Mouse (Mus musculus): ENCODE data around the gene Ablim2. TPM values are rescaled to one million over a fixed set of nuclear protein-coding genes. Genes with fewer than 3 reads are reported as not detected.

Ablim2 gene
- polyA plus RNA-seq, 1 experiment = 5.8 TPM

GRCm38 (mm10) chr5:35916666-35917065 lies 159.0 kb downstream of the Ablim2 start:
- no peak for DNase-seq
- Histone ChIP-seq H3K36me3 (ENCODE audit: control insufficient read depth, insufficient read depth, low read length) (no peaks in the 10 kb centered on the region), H3K4me3 (ENCODE audit: insufficient read depth, low read depth, low read length) (no peak overlapping the region), H3K27ac (ENCODE audit: insufficient read depth, low read depth, low read length) (no peak overlapping the region), H3K27me3 (replicated peaks; ENCODE audit: control insufficient read depth, insufficient read depth, low read length) (no peaks in the 10 kb centered on the region), H3K4me1 (ENCODE audit: control insufficient read depth, insufficient read depth, low read length) (peaks cover 12% of the 10 kb centered on the region)
- TF ChIP-seq POLR2A (IDR thresholded peaks at IDR 0.05; ENCODE audit: low read depth, low read length) = no peak
- TF ChIP-seq CTCF (conservative IDR thresholded peaks at IDR 0.05; ENCODE audit: insufficient read depth, insufficient read length, low read depth, low read length) = no peak
- WGBS = 67% methylated on average over 5 of the region's 5 CpGs

- WGBS = 53% methylated on average over 8 of the region's 8 CpGs
Measured at GRCm38 (mm10) chr5:35918387-35918786, 160.7 kb downstream of the Ablim2 start.

DNA sequence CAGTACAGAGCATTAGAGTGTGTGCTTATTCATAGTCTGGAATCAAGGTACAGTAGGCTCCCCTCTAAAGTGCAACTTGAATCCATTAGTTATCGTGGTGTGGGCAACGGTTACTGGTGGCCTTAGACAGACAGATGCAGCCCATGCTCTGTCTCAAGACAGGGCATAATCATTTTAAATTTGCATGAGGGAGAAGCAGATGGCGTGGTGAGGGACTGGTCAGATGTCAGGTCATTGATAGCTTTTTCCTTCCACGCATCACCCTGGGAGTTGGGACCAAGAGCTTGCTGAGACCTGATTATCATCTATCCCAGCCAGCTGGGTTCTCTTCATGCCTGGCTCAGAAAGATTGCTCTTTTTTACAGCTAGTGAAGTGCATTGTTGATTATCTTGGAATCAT lies 162.4 kb downstream of the Ablim2 start:
- TF ChIP-seq CTCF (conservative IDR thresholded peaks at IDR 0.05; ENCODE audit: insufficient read depth, insufficient read length, low read depth, low read length) = no peak
- no peak for TF ChIP-seq POLR2A (IDR thresholded peaks at IDR 0.05; ENCODE audit: low read depth, low read length)
- Histone ChIP-seq H3K36me3 (ENCODE audit: control insufficient read depth, insufficient read depth, low read length) (no peaks in the 10 kb centered on the region), H3K4me3 (ENCODE audit: insufficient read depth, low read depth, low read length) (no peak overlapping the region), H3K4me1 (ENCODE audit: control insufficient read depth, insufficient read depth, low read length) (peaks cover 16% of the 10 kb centered on the region), H3K27ac (ENCODE audit: insufficient read depth, low read depth, low read length) (no peak overlapping the region), H3K27me3 (replicated peaks; ENCODE audit: control insufficient read depth, insufficient read depth, low read length) (no peaks in the 10 kb centered on the region)
- 78% methylated on average over 4 of the region's 4 CpGs for WGBS
- DNase-seq = no peak

More at GRCm38 (mm10) chr5:35918387-35918786, 160.7 kb downstream of the Ablim2 start:
- Histone ChIP-seq H3K27ac (ENCODE audit: insufficient read depth, low read depth, low read length) (no peak overlapping the region), H3K4me3 (ENCODE audit: insufficient read depth, low read depth, low read length) (no peak overlapping the region), H3K36me3 (ENCODE audit: control insufficient read depth, insufficient read depth, low read length) (no peaks in the 10 kb centered on the region), H3K4me1 (ENCODE audit: control insufficient read depth, insufficient read depth, low read length) (peaks cover 16% of the 10 kb centered on the region), H3K27me3 (replicated peaks; ENCODE audit: control insufficient read depth, insufficient read depth, low read length) (no peaks in the 10 kb centered on the region)
- DNase-seq = no peak
- no peak for TF ChIP-seq POLR2A (IDR thresholded peaks at IDR 0.05; ENCODE audit: low read depth, low read length)
- TF ChIP-seq CTCF (conservative IDR thresholded peaks at IDR 0.05; ENCODE audit: insufficient read depth, insufficient read length, low read depth, low read length) = no peak

DNA sequence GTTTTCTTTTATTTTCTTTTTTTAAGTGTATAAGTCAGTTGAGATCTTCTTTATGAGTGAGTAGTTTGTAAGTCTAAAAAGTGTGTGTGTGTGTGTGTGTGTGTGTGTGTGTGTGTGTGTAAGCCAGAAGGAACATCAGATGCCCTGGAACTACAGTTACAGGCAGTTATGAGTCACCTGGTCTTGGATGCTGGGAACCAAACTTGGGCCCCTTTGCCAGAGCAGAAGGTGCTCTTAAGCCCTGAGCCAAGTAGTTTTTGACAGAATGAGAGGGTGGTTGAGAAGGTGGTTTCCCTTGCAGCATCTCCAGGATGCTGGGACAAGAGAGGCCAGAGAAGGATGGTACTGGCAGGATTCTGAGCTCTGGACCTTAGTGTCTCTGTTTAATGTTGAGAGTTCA lies 162.9 kb downstream of the Ablim2 start:
- Histone ChIP-seq H3K27ac (ENCODE audit: insufficient read depth, low read depth, low read length) (no peak overlapping the region), H3K4me3 (ENCODE audit: insufficient read depth, low read depth, low read length) (no peak overlapping the region), H3K36me3 (ENCODE audit: control insufficient read depth, insufficient read depth, low read length) (no peaks in the 10 kb centered on the region), H3K4me1 (ENCODE audit: control insufficient read depth, insufficient read depth, low read length) (peaks cover 16% of the 10 kb centered on the region), H3K27me3 (replicated peaks; ENCODE audit: control insufficient read depth, insufficient read depth, low read length) (no peaks in the 10 kb centered on the region)
- DNase-seq = no peak
- TF ChIP-seq CTCF (conservative IDR thresholded peaks at IDR 0.05; ENCODE audit: insufficient read depth, insufficient read length, low read depth, low read length) (no peak), POLR2A (IDR thresholded peaks at IDR 0.05; ENCODE audit: low read depth, low read length) (no peak)

DNA sequence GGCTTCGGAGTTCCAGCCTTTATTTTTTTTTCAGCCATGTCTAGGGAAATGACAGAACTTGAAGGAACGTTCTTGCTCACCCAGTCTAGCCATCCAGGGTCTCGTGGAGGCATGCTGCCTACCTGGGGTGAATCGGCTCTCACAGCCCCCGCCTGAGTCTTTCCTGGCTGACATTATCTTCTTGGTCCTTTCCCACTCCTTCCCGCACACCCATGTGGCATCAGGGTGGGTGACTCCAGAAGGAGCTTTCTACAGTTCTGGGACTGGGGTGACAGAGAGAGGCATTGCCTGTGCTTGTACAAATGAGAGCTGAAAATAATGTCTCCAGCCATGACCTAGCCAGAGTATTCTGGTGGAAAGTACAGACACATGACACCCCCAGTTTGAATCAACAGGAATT lies 163.5 kb downstream of the Ablim2 start:
- H3K27me3 ChIP-seq (replicated peaks; ENCODE audit: control insufficient read depth, insufficient read depth, low read length) = no peaks in the 10 kb centered on the region
- peak overlapping the region; percentile 62 for H3K27ac ChIP-seq (ENCODE audit: insufficient read depth, low read depth, low read length)
- no peaks in the 10 kb centered on the region for H3K36me3 ChIP-seq (ENCODE audit: control insufficient read depth, insufficient read depth, low read length)
- no peak for DNase-seq
- no peak overlapping the region for H3K4me3 ChIP-seq (ENCODE audit: insufficient read depth, low read depth, low read length)
- H3K4me1 ChIP-seq (ENCODE audit: control insufficient read depth, insufficient read depth, low read length) = peaks cover 16% of the 10 kb centered on the region
- 72% methylated on average over 6 of the region's 6 CpGs for WGBS
- TF ChIP-seq POLR2A (IDR thresholded peaks at IDR 0.05; ENCODE audit: low read depth, low read length) (no peak), CTCF (conservative IDR thresholded peaks at IDR 0.05; ENCODE audit: insufficient read depth, insufficient read length, low read depth, low read length) (no peak)

- H3K4me1 ChIP-seq (ENCODE audit: control insufficient read depth, insufficient read depth, low read length) = peaks cover 16% of the 10 kb centered on the region
- H3K27ac ChIP-seq (ENCODE audit: insufficient read depth, low read depth, low read length) = peak overlapping the region; percentile 62
- 44% methylated on average over 10 of the region's 10 CpGs for WGBS
- no peaks in the 10 kb centered on the region for H3K36me3 ChIP-seq (ENCODE audit: control insufficient read depth, insufficient read depth, low read length)
- H3K27me3 ChIP-seq (replicated peaks; ENCODE audit: control insufficient read depth, insufficient read depth, low read length) = no peaks in the 10 kb centered on the region
- DNase-seq = peak; percentile 55
- TF ChIP-seq CTCF (conservative IDR thresholded peaks at IDR 0.05; ENCODE audit: insufficient read depth, insufficient read length, low read depth, low read length) = no peak
- TF ChIP-seq POLR2A (IDR thresholded peaks at IDR 0.05; ENCODE audit: low read depth, low read length) = no peak
- no peak overlapping the region for H3K4me3 ChIP-seq (ENCODE audit: insufficient read depth, low read depth, low read length)
Measured at GRCm38 (mm10) chr5:35921595-35922254, 164.0 kb downstream of the Ablim2 start.

GRCm38 (mm10) chr5:35923448-35923847 lies 165.8 kb downstream of the Ablim2 start:
- Histone ChIP-seq H3K4me1 (ENCODE audit: control insufficient read depth, insufficient read depth, low read length) (peaks cover 12% of the 10 kb centered on the region), H3K27ac (ENCODE audit: insufficient read depth, low read depth, low read length) (no peak overlapping the region)

More at GRCm38 (mm10) chr5:35923448-35923847, 165.8 kb downstream of the Ablim2 start:
- DNase-seq = no peak
- no peak overlapping the region for H3K4me3 ChIP-seq (ENCODE audit: insufficient read depth, low read depth, low read length)
- H3K27me3 ChIP-seq (replicated peaks; ENCODE audit: control insufficient read depth, insufficient read depth, low read length) = no peaks in the 10 kb centered on the region
- no peak for TF ChIP-seq POLR2A (IDR thresholded peaks at IDR 0.05; ENCODE audit: low read depth, low read length)
- no peak for TF ChIP-seq CTCF (conservative IDR thresholded peaks at IDR 0.05; ENCODE audit: insufficient read depth, insufficient read length, low read depth, low read length)
- 81% methylated on average over 6 of the region's 6 CpGs for WGBS
- H3K36me3 ChIP-seq (ENCODE audit: control insufficient read depth, insufficient read depth, low read length) = no peaks in the 10 kb centered on the region
